Mouse (Mus musculus) forebrain, embryonic 14.5 days (tissue): ENCODE measurements at regions not wholly inside any gene's neighbourhood (a gene's known extent, or its start where the extent isn't known, plus 50 kb on each side); places are given as distances from the start of the nearest gene placed in this dataset.

Source experiments
- ATAC-seq: fragments of 200-750 bp; cut with Nextera tagmentation; 2 replicates; pipeline ENCODE4 v1.8.0; 2017; ENCODE audit warnings: mild to moderate bottlenecking, moderate library complexity
- DNase-seq: peaks from one replicate; pipeline ENCODE4 v3.0.0-alpha.2; 2015; ENCODE audit warnings: low spot score
- H3K27ac ChIP-seq: fragments of 300-500 bp; sonication (generic); 2 replicates; pipeline ENCODE4 v1.5.1; 2014; ENCODE audit warnings: low read depth, mild to moderate bottlenecking, control low read depth, low read length, moderate library complexity
- H3K27me3 ChIP-seq: fragments of 300-500 bp; sonication (generic); replicated peaks from 2 replicates; pipeline ENCODE4 v1.6.1; 2014; ENCODE audit warnings: low read length, control low read depth, mixed read lengths; ENCODE audit not compliant: control insufficient read depth, insufficient read depth
- H3K36me3 ChIP-seq: fragments of 300-500 bp; sonication (generic); 2 replicates; pipeline ENCODE4 v1.6.1; 2014; ENCODE audit warnings: low read length, control low read depth; ENCODE audit not compliant: control insufficient read depth, insufficient read depth
- H3K4me1 ChIP-seq: fragments of 300-500 bp; sonication (generic); 2 replicates; pipeline ENCODE4 v1.6.1; 2014; ENCODE audit warnings: antibody characterized with exemption, low read length, control low read depth; ENCODE audit not compliant: control insufficient read depth, insufficient read depth
- H3K4me2 ChIP-seq: fragments of 300-500 bp; sonication (generic); 2 replicates; pipeline ENCODE4 v1.6.1; 2014; ENCODE audit warnings: mild to moderate bottlenecking, control low read depth, low read length
- H3K4me3 ChIP-seq: fragments of 300-500 bp; sonication (generic); 2 replicates; pipeline ENCODE4 v1.5.1; 2014; ENCODE audit warnings: low read depth, low read length, control low read depth
- H3K9ac ChIP-seq: fragments of 300-500 bp; sonication (generic); 2 replicates; pipeline ENCODE4 v1.6.1; 2014; ENCODE audit warnings: mild to moderate bottlenecking, low read length, control low read depth, moderate library complexity
- H3K9me3 ChIP-seq: fragments of 300-500 bp; sonication (generic); replicated peaks from 2 replicates; pipeline ENCODE4 v1.6.1; 2016; ENCODE audit warnings: low read length, control low read depth, mixed read lengths; ENCODE audit not compliant: control insufficient read depth
- WGBS: fragments of 180-500 bp; shearing (Covaris S2); extraction: QIAGEN DNeasy Blood & Tissue Kit; methylation state at CpG from one replicate; pipeline ENCODE4 v1.1.7; 2014; 5-methylcytosine and 5-hydroxymethylcytosine counted together

DNA sequence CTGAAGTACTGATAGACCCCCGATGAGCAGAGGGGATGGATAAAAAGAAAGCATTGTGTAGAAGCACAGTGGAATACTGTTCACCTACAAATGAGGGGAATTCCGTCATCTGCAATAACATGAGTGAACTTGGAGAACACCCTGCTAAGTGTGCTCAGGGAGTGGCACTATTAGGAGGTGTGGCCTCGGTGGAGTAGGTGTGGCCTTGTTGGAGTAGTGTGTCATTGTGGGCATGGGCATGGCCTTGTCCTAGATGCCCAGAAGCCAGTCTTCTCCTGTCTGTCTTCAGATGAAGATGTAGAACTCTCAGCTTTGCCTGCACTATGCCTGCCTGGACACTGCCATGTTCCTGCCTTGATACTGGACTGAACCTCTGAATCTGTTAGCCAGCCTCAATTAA, 86.2 kb upstream of the Kl start:
- Histone ChIP-seq H3K27me3 (no peaks in the 10 kb centered on the region), H3K36me3 (no peaks in the 10 kb centered on the region), H3K4me2 (no peak overlapping the region), H3K9ac (no peak overlapping the region), H3K27ac (no peak overlapping the region), H3K4me3 (no peak overlapping the region), H3K9me3 (no peaks in the 10 kb centered on the region), H3K4me1 (no peaks in the 10 kb centered on the region)
- no peak for ATAC-seq
- WGBS: 85% methylated on average over 3 of the region's 3 CpGs
- no peak for DNase-seq

DNA sequence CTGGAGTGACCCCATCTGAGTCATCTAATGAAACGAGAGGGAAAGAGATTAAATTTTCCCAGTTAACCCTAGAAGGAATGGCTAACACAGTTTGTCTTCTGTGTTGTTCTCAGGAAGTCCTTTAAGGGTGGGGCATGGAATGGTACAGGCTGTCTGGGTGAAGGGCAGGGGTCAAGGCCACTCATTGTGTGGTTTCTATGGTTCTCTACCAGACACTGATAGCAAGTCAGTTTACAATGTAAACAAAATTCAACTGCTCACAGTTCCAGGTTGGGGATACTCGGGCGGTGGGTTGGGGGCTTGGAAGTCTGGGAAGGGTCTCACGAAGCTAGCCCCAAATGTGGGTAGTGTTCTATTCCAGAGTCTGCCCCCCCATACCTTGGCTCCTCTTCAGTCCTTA, 82.5 kb upstream of the Kl start:
- no peak overlapping the region for H3K9ac ChIP-seq
- H3K36me3 ChIP-seq: no peaks in the 10 kb centered on the region
- no peak overlapping the region for H3K4me3 ChIP-seq
- H3K27me3 ChIP-seq: no peaks in the 10 kb centered on the region
- WGBS: 89% methylated on average over 4 of the region's 4 CpGs
- no peaks in the 10 kb centered on the region for H3K9me3 ChIP-seq
- H3K4me1 ChIP-seq: no peaks in the 10 kb centered on the region
- H3K27ac ChIP-seq: no peak overlapping the region
- DNase-seq (no peak), ATAC-seq (no peak)
- no peak overlapping the region for H3K4me2 ChIP-seq

DNA sequence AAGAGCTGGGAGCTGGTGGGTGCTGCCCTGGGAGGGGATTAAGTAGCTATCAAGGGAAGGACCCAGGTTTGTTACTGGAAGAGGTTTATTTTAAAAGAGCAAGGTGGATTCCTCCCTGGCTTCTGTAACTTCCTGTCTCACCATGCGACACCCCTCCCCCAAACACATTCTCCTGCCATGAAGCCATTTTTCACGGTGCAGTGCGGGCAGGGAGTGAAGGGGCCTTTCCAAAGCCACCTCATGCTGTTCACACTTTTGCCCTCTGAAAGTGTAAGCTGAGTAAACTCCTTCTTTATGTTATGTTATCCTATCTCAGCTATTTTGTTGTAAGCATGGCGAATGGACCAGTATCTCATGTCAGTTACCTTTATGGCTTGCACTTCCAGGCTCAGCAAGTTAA, 73.6 kb upstream of the Kl start:
- H3K27me3 ChIP-seq: no peaks in the 10 kb centered on the region
- no peaks in the 10 kb centered on the region for H3K9me3 ChIP-seq
- no peak overlapping the region for H3K9ac ChIP-seq
- ATAC-seq (no peak), DNase-seq (no peak)
- WGBS: 85% methylated on average over 4 of the region's 4 CpGs
- H3K4me2 ChIP-seq: no peak overlapping the region
- H3K27ac ChIP-seq: no peak overlapping the region
- no peaks in the 10 kb centered on the region for H3K4me1 ChIP-seq
- no peak overlapping the region for H3K4me3 ChIP-seq
- no peaks in the 10 kb centered on the region for H3K36me3 ChIP-seq

DNA sequence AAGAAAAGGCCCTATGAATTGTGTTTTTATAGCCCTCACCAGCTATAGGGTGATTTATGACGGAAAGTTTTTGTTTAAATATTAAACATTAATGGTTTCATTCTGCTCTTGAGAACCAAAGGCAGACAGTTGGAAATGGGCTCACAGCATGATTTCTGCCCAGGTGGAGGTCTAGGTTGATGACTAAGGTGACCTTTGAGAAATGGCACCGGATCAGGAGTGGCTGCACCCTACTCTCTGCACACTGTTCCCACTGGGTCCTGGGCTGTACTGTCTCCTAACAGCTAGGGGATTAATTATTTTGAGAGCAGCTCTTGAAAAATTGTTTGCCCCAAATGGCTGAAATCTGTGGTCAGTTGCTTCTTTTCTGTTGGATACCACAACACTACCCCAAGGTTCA, 68.7 kb upstream of the Kl start:
- ATAC-seq (no peak), DNase-seq (no peak)
- no peaks in the 10 kb centered on the region for H3K36me3 ChIP-seq
- no peak overlapping the region for H3K4me2 ChIP-seq
- no peaks in the 10 kb centered on the region for H3K4me1 ChIP-seq
- no peak overlapping the region for H3K4me3 ChIP-seq
- WGBS: 90% methylated on average over 2 of the region's 2 CpGs
- no peaks in the 10 kb centered on the region for H3K27me3 ChIP-seq
- H3K9me3 ChIP-seq: no peaks in the 10 kb centered on the region
- no peak overlapping the region for H3K27ac ChIP-seq
- no peak overlapping the region for H3K9ac ChIP-seq

DNA sequence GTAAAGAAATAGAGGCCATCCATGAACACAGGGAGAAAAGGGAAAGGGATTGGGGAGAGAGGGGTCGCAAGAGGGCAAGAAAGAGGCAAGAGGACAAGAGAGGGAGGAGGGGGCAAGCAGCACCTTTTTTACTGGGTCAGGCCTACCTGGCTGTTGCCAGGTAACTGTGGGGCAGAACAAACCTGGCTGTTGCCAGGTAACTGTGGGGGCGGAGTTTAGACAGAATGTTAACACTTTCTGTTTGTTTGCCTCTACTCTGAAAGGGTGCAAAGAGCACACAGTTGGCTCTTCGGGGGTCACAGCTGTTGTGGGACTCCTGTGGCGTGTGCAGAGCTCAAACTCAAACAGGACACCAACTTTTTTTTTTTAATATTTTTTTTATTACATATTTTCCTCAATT, 62.3 kb upstream of the Kl start:
- Histone ChIP-seq H3K27me3 (no peaks in the 10 kb centered on the region), H3K36me3 (no peaks in the 10 kb centered on the region), H3K4me2 (no peak overlapping the region), H3K9ac (no peak overlapping the region), H3K4me1 (peaks cover 5% of the 10 kb centered on the region), H3K27ac (no peak overlapping the region), H3K9me3 (no peaks in the 10 kb centered on the region), H3K4me3 (no peak overlapping the region)
- ATAC-seq (no peak), DNase-seq (no peak)
- WGBS: 90% methylated on average over 4 of the region's 4 CpGs

DNA sequence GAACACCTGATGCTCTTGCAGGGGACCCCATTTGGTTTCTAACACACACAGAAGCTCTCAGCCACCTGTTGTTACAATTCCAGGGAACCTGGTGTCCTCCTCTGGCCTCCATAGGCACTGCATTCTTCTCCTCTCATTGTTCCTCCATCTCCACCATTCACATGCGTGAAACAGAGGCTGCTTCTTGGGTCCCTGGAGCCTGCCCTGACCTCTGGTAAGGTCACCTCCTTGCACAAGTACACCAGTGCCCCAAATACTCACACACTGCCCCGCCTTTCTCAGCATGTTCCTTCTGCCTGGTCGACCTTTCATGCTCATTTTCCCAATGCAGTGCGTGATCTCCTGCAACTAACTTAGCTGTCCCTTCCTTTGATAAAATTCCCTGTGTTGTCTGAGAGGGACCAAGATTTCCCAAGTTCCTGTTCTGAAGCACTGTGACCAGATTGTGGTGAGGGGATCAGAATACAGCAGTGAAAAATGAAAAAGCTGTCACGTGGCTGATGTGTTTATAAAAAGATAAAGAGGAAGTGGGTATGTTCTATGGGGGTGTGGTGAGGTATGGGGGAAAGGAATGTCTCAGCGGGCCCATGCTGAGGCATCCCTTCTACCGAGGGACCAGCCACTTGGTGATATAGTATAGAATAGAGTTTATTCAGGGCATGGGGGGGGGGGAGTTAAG, 61.0 kb upstream of the Kl start:
- Histone ChIP-seq H3K27me3 (no peaks in the 10 kb centered on the region), H3K9me3 (no peaks in the 10 kb centered on the region), H3K36me3 (no peaks in the 10 kb centered on the region), H3K4me3 (no peak overlapping the region), H3K27ac (no peak overlapping the region), H3K4me1 (peaks cover 5% of the 10 kb centered on the region), H3K9ac (no peak overlapping the region), H3K4me2 (no peak overlapping the region)
- ATAC-seq (no peak), DNase-seq (no peak)
- 59% methylated on average over 7 of the region's 7 CpGs for WGBS

DNA sequence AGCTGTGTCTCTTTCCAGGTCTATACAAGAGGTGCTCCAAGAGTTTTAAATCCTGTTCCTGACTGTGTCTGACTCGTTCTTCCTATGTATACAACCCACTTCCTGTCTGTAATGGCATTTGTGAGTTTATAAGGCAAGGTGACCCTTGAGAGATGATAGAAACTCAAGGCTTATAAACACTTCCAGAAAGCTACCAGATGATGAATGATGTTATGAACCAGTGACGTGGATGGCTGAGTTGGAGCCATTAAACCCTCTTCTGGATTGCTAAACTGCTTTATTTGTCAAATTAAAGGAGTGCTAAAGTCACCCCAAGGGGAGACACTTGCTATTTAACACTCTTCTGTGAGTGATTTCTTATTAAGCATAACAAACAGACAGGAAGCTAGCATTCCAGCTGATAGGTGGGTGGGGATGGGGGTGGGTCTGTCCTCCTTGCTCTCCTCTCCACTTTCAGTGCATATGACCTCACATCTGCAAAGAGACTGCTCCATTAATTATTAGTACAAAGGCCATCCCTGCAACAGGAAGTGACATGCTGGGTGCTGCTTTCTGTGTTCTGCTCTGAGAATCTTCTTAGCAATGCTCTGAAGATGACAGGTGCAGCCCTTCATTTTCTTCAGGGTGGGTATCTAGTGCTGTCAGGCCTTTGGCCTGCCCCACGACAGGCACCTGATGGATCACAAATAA, 58.2 kb upstream of the Kl start:
- WGBS: 38% methylated on average over 3 of the region's 3 CpGs
- Histone ChIP-seq H3K27ac (no peak overlapping the region), H3K36me3 (no peaks in the 10 kb centered on the region), H3K4me1 (peaks cover 5% of the 10 kb centered on the region), H3K9me3 (no peaks in the 10 kb centered on the region), H3K9ac (no peak overlapping the region), H3K27me3 (no peaks in the 10 kb centered on the region), H3K4me3 (no peak overlapping the region), H3K4me2 (no peak overlapping the region)
- ATAC-seq (peak; percentile 72), DNase-seq (no peak)

DNA sequence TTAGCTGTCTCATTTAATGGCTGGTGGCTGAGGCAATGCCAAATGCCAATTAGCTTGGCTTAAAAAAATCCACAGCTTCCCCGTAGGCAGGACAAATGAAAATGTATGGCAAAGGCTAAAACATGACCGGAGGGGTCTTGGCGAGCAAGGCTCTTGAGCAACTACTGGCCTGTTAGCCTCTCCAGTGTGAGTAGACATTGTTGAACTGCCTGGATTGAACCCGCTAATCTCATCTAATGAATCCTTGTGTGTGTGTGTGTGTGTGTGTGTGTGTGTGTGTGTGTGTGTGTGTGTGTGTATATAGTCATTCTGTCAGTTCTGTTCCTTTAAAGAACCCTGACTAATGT, 57.7 kb upstream of the Kl start:
- no peak overlapping the region for H3K4me3 ChIP-seq
- DNase-seq (peak; percentile 85), ATAC-seq (peak; percentile 86)
- H3K36me3 ChIP-seq: no peaks in the 10 kb centered on the region
- WGBS: 28% methylated on average over 4 of the region's 4 CpGs
- H3K9ac ChIP-seq: no peak overlapping the region
- H3K27me3 ChIP-seq: no peaks in the 10 kb centered on the region
- H3K27ac ChIP-seq: no peak overlapping the region
- peaks cover 5% of the 10 kb centered on the region for H3K4me1 ChIP-seq
- H3K9me3 ChIP-seq: no peaks in the 10 kb centered on the region
- H3K4me2 ChIP-seq: no peak overlapping the region

DNA sequence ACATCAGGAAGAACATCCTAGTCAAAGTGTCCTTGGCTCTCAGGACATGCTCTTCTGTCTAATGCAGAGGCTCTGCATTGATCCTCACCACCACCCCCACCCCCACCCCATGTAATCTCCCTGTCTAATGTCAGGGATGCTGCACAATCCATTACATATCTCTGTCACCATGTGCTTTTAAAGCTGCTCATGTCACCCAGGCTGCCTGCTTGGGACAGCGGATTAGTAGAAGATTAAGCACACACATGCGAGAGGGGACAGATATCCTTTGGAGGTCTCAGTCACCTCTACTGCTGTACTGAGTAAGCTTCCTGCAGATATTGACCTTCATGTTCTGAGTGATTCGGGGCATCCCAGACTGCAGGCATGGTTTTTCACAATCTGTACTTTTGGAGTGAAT, 50.7 kb upstream of the Kl start:
- ATAC-seq: no peak
- H3K27me3 ChIP-seq: no peaks in the 10 kb centered on the region
- DNase-seq: no peak

More for the DNA sequence above, 50.7 kb upstream of the Kl start:
- no peak overlapping the region for H3K4me3 ChIP-seq
- H3K9me3 ChIP-seq: no peaks in the 10 kb centered on the region
- 89% methylated on average over 3 of the region's 3 CpGs for WGBS
- no peak overlapping the region for H3K4me2 ChIP-seq
- H3K27ac ChIP-seq: no peak overlapping the region
- no peaks in the 10 kb centered on the region for H3K36me3 ChIP-seq
- no peak overlapping the region for H3K9ac ChIP-seq
- H3K4me1 ChIP-seq: peaks cover 10% of the 10 kb centered on the region
